Mouse (Mus musculus): ENCODE results near the gene Gcnt2.

Gene Gcnt2

DNA sequence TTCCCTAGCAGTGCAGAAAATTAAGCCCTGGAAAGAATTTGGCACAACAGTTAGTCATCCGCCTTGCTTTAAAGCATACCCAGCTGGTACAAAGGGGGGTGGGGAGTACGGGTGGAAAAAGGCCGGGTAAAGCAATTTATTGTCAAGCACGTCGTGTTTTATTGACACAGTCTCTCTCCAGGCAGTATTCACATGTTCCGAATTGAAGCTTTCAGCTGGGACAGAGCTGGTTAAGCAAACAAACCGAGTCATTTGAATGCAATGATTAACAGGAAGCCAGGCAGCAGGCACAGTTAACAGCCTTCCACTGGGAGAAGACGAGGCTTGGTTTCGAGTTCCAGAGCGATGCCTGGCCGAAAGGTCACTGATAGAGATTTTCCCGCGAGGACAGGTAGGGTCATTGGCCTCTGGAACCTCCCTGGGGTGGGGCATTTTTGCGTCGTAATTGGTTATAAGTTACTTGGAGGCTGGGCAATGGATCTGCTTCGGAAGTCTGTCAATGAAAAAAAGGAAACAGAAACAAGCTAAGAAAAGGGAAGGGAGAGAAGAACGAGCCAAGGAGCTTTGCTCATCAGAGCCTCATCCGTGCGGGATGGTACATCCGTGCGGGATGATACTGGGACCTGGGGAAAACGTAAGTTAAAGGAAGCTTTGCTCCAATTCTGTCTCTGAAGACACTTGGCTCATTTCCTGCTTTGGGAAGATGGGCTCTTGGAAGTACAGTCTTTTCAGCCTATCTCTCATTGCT, at the start of gene Gcnt2:
Gcnt2 (plus strand) TSS at position 103 of the 748 bp plus-strand sequence.
- CTCF ChIA-PET = no interaction called here

DNA sequence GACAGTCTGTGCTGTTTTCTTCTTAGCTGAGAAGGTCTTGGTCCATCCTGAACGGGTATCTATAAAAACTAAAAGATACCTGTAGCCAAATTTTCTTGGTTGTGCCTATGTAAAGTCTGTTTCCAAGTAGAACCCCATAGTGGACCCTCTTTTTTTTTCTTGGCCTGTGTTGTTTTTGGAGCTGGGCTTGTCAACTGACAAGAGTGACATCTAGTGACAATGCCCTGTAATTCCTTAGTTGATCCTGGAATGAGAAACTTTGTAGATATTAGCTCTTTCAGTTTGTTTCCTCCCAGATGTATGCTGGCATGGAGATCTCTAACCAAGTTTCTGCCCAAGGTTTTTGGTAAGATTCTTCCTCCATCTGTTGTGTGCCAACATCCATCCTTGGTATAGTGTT, 38.9 kb upstream of the Gcnt2 start:
- CTCF ChIA-PET = no interaction called here

DNA sequence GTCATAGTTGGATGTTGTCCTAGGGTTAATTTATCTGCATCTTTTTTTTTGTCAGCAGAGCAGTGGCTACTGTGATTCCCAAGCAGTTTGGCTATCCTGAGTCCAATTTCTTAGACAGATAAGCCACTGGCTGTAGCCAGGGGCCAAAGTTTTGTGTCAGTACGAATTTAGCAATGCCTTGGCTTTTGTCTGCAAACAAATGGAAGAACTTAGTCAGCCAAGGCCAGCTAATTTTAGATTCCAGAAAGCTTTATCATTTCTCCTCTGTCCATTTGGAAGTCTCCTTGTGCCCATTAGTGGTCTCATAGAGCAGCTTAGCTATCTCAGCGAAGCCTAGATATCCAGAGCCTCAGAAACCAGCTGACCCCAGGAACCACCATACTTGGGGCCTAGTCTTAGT, 37.6 kb upstream of the Gcnt2 start:
- CTCF ChIA-PET = no interaction called here

DNA sequence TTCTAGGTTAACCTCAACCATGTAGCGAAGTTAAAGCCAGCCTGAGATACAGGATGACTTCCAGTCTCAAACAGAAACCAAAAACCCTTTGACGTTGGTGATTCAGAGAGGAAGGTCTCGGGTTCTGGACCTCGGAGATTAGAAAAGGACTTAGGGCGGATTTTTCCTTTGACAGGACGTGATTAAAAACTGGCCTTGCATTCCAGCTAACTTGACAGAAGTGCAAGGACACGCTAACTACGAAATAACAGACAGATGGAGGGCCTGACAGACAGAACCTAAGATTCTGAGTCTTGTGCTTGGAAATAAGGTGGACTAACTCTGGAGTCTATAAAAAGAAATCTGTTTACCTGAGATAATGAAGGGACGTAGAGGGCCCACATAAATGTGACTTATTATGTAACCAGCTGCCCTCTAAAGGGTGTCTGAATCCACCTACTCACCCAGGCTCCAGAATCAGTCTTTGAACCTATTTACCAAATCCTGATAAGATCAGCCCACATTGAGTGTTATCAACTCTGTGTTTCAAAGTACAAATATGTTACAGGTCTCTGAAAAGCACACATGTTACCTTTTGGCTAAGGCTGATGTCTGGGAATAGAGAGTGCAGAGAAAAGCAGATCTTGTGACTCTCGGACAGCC, 18.3 kb upstream of the Gcnt2 start:
- CTCF ChIA-PET = no interaction called here

DNA sequence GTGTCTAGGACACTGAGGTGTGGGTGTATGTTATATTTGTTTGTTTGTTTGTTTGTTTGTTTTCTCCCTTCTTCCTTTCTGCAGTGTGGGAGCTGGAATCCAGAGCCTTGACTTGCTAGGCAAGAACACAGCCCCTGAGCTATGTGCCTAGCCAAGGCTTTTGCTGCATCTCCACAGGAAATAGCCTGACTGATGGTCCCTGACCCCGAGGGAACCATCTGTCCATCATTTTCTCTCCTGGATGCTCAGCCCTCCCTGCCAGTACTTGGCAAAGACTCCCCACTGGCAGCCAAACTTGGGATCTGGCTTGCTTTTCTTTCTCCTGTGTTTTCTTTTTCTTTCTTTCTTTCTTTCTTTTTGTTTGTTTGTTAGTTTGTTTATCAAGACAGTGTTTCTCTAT, 17.4 kb upstream of the Gcnt2 start:
- CTCF ChIA-PET = no interaction called here

DNA sequence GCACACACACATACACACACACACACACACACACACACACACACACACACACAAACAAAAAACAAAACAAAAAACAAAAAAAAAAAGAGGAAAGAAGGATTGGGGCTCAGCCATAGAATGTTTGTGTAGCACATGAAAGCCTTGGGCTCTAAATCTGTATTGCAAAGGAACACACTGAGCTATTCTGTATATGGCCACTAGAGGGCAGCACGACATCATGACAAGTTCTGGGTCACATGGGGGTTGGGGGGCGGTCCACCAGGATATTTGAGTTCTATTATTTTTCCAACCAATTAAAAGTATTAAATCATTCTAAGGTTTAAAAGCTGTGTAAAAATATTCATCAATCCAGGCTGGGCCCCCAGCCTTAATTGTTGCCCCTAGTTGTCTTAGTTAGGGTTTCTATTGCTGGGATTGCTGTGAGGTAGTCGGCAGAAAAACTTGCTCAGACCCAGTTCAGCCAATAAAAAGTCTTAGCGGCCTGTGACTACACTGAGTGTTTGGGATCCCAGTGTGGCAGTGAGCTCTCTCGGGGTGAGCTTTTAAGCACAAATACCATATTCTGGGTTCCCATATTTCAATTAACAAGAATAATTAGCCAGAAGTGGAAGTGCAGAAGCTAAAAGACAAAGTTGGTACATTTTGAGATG, 16.0 kb upstream of the Gcnt2 start:
- CTCF ChIA-PET = interaction anchor here (0.7 kb wide), 2 partner anchors 111 to 377 kb away, joined by 4 to 6 read pairs; no protein-coding TSS in a partner anchor

DNA sequence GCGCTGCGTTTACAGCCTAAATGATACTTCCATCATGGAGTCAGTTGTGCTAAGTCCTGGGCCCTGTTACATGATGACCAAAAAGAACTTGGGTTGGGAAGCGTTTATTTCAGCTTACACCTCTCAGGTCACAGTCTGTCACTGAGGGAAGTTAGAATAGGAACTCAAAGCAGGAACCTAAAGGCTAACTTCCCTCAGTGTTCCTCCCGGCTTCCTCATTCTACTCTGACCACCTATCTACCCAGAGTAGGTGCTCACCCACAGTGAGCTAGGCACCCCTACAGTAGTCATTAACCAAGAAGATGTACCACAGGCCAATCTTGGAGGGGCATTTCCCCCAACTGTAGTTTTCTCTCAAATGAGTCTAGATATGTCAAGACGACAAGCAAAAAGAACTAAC, 15.4 kb upstream of the Gcnt2 start:
- CTCF ChIA-PET = no interaction called here

DNA sequence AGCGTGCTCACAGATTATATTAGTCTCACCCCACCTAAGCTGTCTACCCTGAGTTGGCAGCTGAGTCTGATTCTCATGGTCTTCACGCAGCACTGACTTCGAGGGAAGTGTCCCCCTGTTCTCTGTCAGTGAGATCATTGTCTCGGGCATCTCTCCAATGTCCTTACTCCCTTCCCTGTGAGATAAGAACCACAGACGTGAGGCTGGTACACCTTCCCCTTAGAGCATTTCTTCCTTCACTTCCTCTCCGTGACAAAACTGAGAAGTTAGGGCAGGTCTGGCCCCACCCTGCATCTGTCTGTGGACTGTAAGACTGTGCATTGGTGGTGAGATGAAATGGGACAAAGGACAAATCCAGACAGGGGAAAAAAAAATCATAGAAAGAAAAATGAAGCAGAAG, 13.6 kb upstream of the Gcnt2 start:
- CTCF ChIA-PET = no interaction called here

DNA sequence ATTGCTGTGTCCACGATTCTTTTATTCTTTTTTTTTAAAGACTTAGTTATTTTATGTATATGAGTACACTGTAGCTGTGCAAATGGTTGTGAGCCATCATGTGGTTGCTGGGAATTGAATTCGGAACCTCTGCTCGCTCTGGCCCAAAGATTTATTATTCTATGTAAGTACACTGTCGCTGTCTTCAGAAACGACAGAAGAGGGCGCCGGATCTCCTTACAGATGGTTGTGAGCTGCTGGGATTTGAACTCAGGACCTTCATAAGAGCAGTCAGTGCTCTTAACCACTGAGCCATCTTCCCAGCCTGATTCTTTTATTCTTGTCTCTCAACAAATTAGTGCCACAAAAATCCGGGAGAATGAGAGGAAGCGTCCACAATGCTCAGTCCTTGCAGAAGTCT, 13.2 kb upstream of the Gcnt2 start:
- CTCF ChIA-PET = no interaction called here

DNA sequence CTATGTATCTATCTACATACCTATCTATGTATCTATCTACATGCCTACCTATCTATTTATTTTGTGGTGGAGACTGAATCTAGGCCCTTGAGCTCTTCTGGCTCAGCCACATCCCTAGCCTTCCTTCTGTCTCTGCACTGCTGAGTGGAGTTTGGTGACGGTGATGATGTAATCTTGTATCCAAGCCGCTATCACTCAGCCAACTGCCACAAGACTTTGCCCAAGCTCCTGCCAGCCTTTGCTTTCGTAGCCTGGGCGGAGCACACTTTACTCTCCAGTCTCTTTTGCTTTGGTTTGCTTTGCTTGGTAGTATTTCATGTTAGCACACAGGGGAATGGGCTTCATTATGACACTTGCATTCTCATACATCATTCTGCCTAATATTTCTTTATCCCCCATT, 11.7 kb upstream of the Gcnt2 start:
- CTCF ChIA-PET = no interaction called here

DNA sequence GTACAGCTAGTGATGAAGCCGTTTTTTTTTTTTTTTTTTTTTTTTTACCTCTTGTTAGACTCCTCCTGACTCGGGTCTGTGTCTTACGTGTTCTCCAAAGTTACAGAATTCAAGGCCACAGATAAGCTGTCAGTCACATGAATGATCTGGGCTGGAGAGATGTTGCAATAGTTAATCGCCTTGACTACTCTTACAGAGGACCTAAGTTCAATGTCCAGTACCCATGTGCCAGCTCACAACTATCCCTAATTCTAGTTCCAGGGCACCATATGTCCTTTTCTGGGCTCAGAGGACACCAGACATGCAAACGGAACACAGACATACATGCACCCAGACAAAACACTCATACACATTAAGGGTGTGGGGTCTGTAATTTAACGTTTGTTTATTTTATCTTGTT, 8.9 kb upstream of the Gcnt2 start:
- CTCF ChIA-PET = no interaction called here

DNA sequence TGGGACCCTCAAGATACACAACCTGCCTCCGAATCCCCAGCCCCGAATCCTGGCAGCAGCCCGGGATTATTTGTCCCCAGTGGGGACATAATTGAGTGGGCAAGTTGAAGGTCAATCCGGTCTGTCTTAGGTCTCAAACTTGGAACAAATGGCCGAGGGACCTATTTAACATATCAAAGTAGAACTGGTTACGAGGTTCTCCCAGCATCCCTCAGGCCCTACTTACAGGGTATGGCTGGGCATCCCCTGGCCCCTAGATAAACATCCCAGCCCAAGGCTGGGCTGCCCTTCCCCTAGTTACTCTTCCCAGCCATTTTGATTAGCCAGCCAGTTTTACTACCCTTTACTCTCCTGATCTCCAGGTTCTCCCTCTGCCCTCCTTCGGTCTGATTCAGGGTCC, 8.3 kb upstream of the Gcnt2 start:
- CTCF ChIA-PET = no interaction called here

DNA sequence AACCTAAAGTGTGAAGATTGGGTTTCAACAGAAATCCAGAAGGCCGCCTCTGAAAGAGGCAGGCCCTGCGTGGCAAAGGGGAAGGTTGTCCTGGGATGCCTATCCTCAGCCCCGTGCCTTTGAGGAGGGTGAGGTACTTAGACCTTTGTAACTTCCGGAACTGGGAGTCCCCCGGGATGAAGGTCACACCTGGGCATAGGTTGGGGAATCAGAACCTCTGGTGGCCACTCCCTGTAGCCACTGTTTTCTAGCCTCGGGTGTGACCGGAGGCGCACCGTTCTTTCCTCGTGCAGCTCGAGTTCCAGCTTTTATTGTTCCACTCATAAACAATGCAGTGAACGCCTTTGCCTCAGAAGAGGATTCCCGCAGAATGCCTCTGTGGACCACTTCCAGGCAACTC, 7.6 kb upstream of the Gcnt2 start:
- CTCF ChIA-PET = no interaction called here

DNA sequence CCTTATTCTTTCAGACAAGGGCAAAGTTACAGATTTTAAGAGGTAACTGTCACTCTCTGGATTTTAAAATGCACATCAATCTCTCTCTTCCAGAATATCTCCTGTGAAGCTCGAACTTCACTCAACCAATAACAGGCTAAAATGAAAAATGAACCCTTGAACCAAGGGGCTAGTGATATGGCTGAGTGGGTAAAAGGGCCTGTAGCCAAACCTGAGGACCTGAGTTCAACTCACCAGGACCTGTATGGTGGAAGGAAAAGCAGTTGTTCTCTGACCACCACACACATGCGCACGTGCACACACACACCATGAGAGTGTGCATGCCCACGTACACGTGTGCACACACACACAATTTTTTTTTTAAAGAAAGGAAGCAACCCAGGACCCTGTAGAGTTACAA, 6.8 kb upstream of the Gcnt2 start:
- CTCF ChIA-PET = interaction anchor here (0.6 kb wide), 1 partner anchor 298 kb away, joined by 3 read pairs; no protein-coding TSS in a partner anchor

DNA sequence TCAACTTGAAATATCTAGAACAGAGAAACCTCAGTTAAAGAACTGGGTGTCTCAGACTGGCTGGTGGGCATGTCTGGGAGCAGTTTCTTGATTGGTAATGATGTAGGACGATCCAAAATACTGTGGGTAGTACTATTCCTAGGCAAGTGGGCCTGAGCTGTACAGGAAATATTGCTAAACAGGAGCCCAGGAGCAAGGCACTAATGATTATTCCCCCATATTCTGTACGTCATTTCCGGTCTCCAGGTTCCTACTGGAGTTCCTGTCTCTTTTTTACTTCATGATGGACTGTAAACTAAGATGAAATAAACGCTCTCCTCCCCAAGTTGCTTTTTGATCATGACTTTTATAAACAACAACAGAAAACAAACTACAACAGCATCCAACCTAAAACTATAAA, 5.7 kb upstream of the Gcnt2 start:
- CTCF ChIA-PET = no interaction called here

DNA sequence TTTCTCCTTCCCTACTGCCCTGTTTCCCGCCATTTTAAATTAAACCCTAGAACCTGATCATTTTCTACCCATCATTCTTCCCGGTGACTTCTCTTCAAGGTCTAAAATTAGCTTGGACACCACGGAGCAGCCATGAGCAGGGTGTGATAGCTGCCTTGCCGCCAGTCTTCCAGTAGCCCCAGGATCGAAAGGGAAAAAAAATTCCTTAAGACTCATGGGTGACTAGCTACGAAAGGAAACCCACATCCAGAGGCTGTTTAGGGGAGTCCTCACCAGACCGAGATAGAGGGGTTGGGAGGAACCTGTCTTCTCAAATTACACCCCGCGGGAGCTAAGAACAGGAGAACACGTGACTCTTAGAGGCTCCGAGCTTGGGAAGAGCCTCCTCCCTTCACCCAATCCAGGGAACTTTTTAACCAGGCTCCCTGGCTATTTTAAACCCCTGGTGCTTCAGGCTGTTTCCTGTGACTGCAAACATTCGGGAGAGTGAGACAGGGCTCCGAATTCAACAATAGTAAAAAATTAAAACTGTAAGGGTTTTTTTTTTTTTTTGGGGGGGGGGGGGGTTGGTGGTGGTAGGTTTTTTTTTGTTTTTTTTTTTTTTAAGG, 5.0 kb upstream of the Gcnt2 start:
- CTCF ChIA-PET = no interaction called here

DNA sequence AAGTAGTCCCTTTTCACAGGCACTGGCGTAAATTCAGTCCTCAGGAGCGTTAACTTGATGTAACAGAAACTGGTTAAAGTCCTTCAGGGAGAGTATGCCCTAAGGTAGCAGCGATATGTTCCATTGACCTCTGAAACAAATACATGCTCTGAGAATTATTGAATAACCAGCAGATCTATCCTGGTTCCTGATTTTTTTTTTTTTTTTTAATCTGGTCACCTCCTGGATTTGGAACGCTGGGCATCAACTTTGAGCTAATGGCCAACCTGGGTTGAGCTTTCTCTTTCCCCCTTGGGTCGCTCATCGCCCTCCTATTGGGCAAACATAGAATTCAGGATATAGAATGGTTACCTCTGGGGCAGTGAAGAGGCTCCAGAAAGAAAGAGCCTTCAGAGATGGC, 4.3 kb upstream of the Gcnt2 start:
- CTCF ChIA-PET = interaction anchor here (0.7 kb wide), 1 partner anchor 171 kb away, joined by 6 read pairs; no protein-coding TSS in a partner anchor

DNA sequence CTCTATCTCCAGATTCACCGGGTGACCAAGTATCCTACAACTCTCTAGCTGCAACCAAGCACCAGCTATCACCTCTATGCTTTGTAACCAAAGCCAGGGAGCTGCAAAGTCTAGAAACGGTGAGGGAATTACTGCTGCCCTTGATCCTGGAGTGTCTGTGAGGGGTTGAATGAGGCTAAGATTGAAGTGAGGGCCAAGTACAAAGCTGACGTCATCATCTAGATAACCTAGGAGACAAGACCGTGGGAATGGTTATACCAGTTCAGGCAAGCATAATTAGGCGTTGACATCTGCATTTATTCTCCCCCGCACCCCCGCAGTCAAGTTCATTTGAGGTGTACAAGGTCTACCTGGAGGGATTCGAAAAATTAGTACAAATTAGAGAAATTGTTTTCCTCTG, 2.8 kb upstream of the Gcnt2 start:
- CTCF ChIA-PET = no interaction called here

DNA sequence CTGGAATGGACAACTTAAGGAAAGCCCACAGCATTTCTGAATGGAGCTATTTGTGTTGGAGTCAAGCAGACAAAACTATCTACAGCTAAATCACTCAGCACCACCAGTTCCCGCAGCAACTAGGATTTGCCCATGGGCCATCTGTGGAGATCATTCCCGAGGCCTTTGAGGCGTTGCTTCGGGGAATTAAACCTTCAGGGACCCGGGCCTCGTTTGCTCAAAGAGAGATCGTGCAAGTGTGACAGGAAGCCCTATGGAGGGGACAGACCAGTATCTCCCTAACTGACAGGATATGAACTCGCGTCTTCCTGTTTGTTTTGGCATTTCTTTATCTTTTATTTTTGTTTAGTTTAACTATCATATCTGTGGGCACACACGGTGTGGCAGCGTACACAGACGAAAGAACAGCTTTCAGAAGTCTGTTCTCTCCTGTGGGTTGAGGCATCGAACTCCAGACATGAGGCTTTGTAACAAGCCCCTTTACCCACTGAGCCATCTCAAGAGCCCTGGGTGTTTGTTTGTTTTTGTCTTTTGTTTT, 2.2 kb upstream of the Gcnt2 start:
- CTCF ChIA-PET = no interaction called here

DNA sequence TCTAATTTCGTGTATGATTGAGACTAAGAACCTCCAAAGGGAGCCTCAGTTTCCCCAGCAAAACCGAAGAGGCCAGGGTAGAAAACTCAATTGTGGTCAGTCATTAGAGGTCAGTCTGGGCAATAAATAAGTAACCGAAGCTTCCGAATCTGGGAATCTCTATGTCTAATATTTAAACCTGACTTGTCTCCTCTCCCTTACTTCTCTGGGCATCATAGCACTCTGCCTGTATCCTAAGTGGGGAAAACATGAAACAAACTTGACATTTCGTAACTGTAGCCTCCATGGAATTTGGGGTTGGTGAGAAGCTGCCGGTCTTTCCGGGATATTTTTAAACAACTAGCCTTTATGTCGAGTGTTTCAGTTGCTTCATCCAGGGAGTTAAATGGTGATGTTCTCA, 329 bp upstream of the Gcnt2 start:
- CTCF ChIA-PET = no interaction called here

DNA sequence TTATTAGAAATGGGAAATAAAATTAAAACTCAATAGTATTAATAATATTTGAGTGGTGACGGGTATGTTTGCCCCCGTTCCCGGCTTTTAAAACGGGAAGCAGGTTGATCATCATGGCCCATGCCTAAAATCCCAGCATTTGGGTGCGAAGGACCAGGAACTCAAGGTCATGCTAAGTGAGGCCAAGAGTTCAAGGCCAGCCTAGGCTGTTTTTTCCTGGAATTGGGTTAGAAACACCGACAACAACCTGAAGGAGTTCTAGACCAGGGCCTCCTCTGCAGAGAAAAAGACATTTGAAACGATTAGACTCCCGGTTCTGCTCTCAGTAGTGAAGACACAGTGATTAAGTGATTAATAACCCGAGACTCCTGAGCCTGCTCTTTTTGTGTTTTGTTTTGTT, 3.5 kb downstream of the Gcnt2 start:
- CTCF ChIA-PET = no interaction called here

DNA sequence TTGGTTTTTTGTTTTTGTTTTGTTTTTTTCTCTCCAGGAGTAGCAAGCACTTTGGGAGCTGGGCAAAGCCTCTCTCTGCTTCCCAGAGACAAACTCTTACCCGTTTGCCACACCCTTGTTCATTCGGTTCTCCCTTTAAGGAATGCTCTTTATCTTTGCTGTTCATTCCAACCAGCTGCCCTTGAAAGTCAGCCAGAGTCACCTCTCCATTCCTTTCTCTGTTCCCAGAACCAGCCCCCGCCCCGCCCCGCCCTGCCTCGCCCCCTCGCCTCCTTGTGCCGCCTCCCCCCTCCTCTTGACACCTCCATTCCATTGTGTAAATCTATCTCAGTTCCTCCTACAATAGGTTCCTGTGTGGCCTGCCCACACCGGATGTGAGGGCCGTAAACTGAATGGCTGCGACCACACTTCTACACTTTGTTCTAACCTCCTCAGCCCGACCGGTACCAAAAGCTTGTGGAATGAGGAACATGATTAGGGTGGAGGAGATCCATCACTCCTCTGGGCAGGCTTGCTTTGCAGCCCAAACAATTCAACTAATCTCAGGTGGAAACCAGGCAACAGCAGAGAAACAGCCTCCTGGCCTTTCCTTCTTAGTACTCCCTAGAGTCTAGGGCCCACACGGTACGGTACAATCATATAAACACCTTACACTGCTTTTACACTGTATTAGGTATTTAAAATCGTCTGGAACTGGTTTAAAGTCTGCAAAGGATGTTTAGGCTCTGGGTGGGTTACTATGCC, 9.5 kb downstream of the Gcnt2 start:
- CTCF ChIA-PET = no interaction called here
